Mouse (Mus musculus): ENCODE measurements at regions not wholly inside any gene's neighbourhood (a gene's known extent, or its start where the extent isn't known, plus 50 kb on each side); places are given as distances from the start of the nearest gene placed in this dataset.

GRCm38 (mm10) chr2:74463407-74463806 is 115.8 kb downstream of the Lnpk start:
- Histone ChIP-seq H3K27ac (ENCODE audit: low read length) (no peak overlapping the region), H3K4me2 (ENCODE audit: low read depth, low read length) (no peak overlapping the region), H3K36me3 (ENCODE audit: control insufficient read depth, insufficient read depth) (no peaks in the 10 kb centered on the region), H3K27me3 (ENCODE audit: control insufficient read depth, insufficient read depth, low read length) (no peaks in the 10 kb centered on the region), H3K9ac (ENCODE audit: low read length) (no peak overlapping the region), H3K9me3 (replicated peaks; ENCODE audit: control insufficient read depth, low read length) (no peaks in the 10 kb centered on the region), H3K4me1 (ENCODE audit: control insufficient read depth, insufficient read depth, low read length) (no peaks in the 10 kb centered on the region), H3K4me3 (ENCODE audit: low read length) (no peak overlapping the region)
- no peak for ATAC-seq (replicated peaks; ENCODE audit: extremely low read depth, insufficient read depth, low FRiP score)
- WGBS: 87% methylated on average over 2 of the region's 2 CpGs

DNA sequence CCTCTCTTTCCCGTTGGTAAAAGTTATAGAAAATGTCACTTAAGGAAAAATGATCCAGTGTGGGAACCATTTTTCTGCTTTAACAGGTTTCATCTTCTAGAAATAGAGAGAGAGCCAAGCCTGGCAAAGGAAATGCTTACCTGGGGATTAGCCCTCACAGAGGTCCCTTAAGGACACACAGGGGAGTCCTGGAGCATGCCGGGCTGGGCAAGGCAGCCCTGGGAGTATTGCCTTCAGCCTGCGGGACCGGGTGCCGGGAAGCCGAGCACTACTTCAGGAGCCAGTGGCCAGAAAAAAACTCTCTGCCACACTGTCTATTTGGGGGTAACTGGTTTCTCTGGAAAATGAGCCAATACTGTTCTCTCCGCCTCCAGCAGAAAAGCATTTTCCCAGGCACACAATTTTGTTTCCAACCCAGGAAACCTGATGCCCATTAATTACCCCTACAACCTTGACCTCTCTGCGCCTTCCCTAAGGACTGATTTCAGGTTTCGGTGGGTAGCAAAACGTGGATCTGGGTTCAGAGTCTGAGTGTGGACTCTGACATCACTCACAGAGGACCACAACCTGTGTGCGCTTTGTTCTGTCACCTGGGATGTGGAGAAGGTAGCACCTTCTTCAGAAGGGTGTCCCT is 117.9 kb downstream of the Lnpk start:
- Histone ChIP-seq H3K4me3 (ENCODE audit: low read length) (no peak overlapping the region), H3K36me3 (ENCODE audit: control insufficient read depth, insufficient read depth) (no peaks in the 10 kb centered on the region), H3K27ac (ENCODE audit: low read length) (no peak overlapping the region), H3K27me3 (ENCODE audit: control insufficient read depth, insufficient read depth, low read length) (no peaks in the 10 kb centered on the region), H3K4me2 (ENCODE audit: low read depth, low read length) (no peak overlapping the region), H3K4me1 (ENCODE audit: control insufficient read depth, insufficient read depth, low read length) (no peaks in the 10 kb centered on the region), H3K9me3 (replicated peaks; ENCODE audit: control insufficient read depth, low read length) (no peaks in the 10 kb centered on the region), H3K9ac (ENCODE audit: low read length) (no peak overlapping the region)
- ATAC-seq (replicated peaks; ENCODE audit: extremely low read depth, insufficient read depth, low FRiP score): no peak
- WGBS: 56% methylated on average over 11 of the region's 11 CpGs

GRCm38 (mm10) chr2:74454431-74454830 is 124.8 kb downstream of the Lnpk start:
- 62% methylated on average over 4 of the region's 4 CpGs for WGBS

GRCm38 (mm10) chr2:74452679-74453078 is 126.6 kb downstream of the Lnpk start:
- Histone ChIP-seq H3K9ac (ENCODE audit: low read length) (no peak overlapping the region), H3K4me1 (ENCODE audit: control insufficient read depth, insufficient read depth, low read length) (no peaks in the 10 kb centered on the region), H3K27ac (ENCODE audit: low read length) (no peak overlapping the region), H3K36me3 (ENCODE audit: control insufficient read depth, insufficient read depth) (no peaks in the 10 kb centered on the region), H3K4me2 (ENCODE audit: low read depth, low read length) (no peak overlapping the region), H3K4me3 (ENCODE audit: low read length) (no peak overlapping the region), H3K9me3 (replicated peaks; ENCODE audit: control insufficient read depth, low read length) (no peaks in the 10 kb centered on the region), H3K27me3 (ENCODE audit: control insufficient read depth, insufficient read depth, low read length) (no peaks in the 10 kb centered on the region)
- ATAC-seq (replicated peaks; ENCODE audit: extremely low read depth, insufficient read depth, low FRiP score): no peak
- 84% methylated on average over 1 of the region's 1 CpGs for WGBS

More at GRCm38 (mm10) chr2:74454431-74454830, 124.8 kb downstream of the Lnpk start:
- H3K27ac ChIP-seq (ENCODE audit: low read length): no peak overlapping the region
- no peaks in the 10 kb centered on the region for H3K9me3 ChIP-seq (replicated peaks; ENCODE audit: control insufficient read depth, low read length)
- H3K4me3 ChIP-seq (ENCODE audit: low read length): no peak overlapping the region
- no peaks in the 10 kb centered on the region for H3K36me3 ChIP-seq (ENCODE audit: control insufficient read depth, insufficient read depth)
- no peak overlapping the region for H3K4me2 ChIP-seq (ENCODE audit: low read depth, low read length)
- no peaks in the 10 kb centered on the region for H3K4me1 ChIP-seq (ENCODE audit: control insufficient read depth, insufficient read depth, low read length)
- ATAC-seq (replicated peaks; ENCODE audit: extremely low read depth, insufficient read depth, low FRiP score): no peak
- no peaks in the 10 kb centered on the region for H3K27me3 ChIP-seq (ENCODE audit: control insufficient read depth, insufficient read depth, low read length)
- no peak overlapping the region for H3K9ac ChIP-seq (ENCODE audit: low read length)

DNA sequence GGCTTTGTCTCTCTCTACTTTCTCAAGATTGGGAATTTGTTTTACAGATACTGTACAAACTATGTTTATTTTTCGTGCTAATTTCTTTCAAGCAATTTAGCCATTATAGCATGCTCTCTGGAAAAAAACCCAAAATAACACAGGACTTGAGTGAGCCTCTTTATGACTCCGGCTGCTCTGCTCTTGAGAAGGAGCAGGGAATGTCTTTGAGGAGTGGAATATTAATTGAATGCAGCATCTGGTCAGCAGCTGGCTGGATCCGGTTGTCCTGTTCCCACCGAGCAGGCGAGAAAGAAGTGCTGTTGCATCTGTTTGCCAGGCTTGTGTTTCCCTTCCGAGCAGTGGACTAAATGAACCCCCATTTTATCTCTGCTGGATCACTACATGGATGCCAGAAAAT is 127.7 kb downstream of the Lnpk start:
- Histone ChIP-seq H3K36me3 (ENCODE audit: control insufficient read depth, insufficient read depth) (no peaks in the 10 kb centered on the region), H3K4me1 (ENCODE audit: control insufficient read depth, insufficient read depth, low read length) (no peaks in the 10 kb centered on the region), H3K27me3 (ENCODE audit: control insufficient read depth, insufficient read depth, low read length) (no peaks in the 10 kb centered on the region), H3K4me3 (ENCODE audit: low read length) (no peak overlapping the region), H3K9me3 (replicated peaks; ENCODE audit: control insufficient read depth, low read length) (no peaks in the 10 kb centered on the region), H3K27ac (ENCODE audit: low read length) (no peak overlapping the region), H3K9ac (ENCODE audit: low read length) (no peak overlapping the region), H3K4me2 (ENCODE audit: low read depth, low read length) (no peak overlapping the region)
- WGBS: 50% methylated on average over 6 of the region's 6 CpGs
- ATAC-seq (replicated peaks; ENCODE audit: extremely low read depth, insufficient read depth, low FRiP score): no peak

GRCm38 (mm10) chr2:74451038-74451437 is 128.2 kb downstream of the Lnpk start:
- ATAC-seq (replicated peaks; ENCODE audit: extremely low read depth, insufficient read depth, low FRiP score): no peak
- Histone ChIP-seq H3K4me1 (ENCODE audit: control insufficient read depth, insufficient read depth, low read length) (no peaks in the 10 kb centered on the region), H3K27ac (ENCODE audit: low read length) (no peak overlapping the region), H3K4me2 (ENCODE audit: low read depth, low read length) (no peak overlapping the region), H3K27me3 (ENCODE audit: control insufficient read depth, insufficient read depth, low read length) (no peaks in the 10 kb centered on the region), H3K9me3 (replicated peaks; ENCODE audit: control insufficient read depth, low read length) (no peaks in the 10 kb centered on the region), H3K4me3 (ENCODE audit: low read length) (no peak overlapping the region), H3K9ac (ENCODE audit: low read length) (no peak overlapping the region), H3K36me3 (ENCODE audit: control insufficient read depth, insufficient read depth) (no peaks in the 10 kb centered on the region)
- WGBS: 79% methylated on average over 4 of the region's 4 CpGs

- no peak for ATAC-seq (replicated peaks; ENCODE audit: extremely low read depth, insufficient read depth, low FRiP score)
- 78% methylated on average over 11 of the region's 11 CpGs for WGBS
Observed at GRCm38 (mm10) chr2:74450064-74450765, 129.0 kb downstream of the Lnpk start.

DNA sequence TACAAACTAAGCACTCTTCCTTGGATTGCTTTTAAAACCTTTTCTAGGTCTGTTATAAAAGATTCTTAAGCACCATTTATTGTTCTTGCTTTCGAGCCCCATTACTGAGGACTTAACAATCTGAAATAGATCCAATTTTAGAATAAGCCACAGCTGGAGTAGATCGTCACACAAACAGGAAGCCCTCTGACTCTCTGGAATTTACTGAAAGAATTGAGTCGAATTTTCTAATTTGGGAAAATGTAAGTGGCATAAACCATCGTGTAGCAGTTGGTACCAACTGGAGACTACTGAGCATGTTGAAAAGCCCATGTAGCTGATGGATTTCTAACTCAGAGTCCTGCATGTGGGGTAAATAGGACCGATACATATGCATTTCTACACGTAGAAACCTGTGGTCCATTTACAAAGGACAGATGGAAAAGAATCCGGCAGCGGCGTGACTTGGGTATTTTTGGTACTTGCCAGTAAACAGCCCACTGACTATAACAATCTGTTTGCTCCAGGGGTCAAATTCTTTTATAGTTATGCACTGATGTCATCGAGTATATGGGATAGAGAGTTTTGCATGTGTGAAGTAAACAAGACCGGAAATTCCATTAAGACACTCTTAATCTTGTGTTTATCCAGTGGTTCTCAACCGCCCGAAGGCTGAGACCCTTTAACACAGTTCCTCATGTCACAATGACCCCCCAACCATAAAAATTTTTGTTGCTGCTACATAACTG is 143.9 kb downstream of the Lnpk start:
- H3K27ac ChIP-seq (ENCODE audit: low read length): no peak overlapping the region
- WGBS: 73% methylated on average over 13 of the region's 13 CpGs
- ATAC-seq (replicated peaks; ENCODE audit: extremely low read depth, insufficient read depth, low FRiP score): no peak

More at GRCm38 (mm10) chr2:74450064-74450765, 129.0 kb downstream of the Lnpk start:
- H3K27me3 ChIP-seq (ENCODE audit: control insufficient read depth, insufficient read depth, low read length): no peaks in the 10 kb centered on the region
- no peaks in the 10 kb centered on the region for H3K9me3 ChIP-seq (replicated peaks; ENCODE audit: control insufficient read depth, low read length)
- no peaks in the 10 kb centered on the region for H3K4me1 ChIP-seq (ENCODE audit: control insufficient read depth, insufficient read depth, low read length)
- no peaks in the 10 kb centered on the region for H3K36me3 ChIP-seq (ENCODE audit: control insufficient read depth, insufficient read depth)
- no peak overlapping the region for H3K4me2 ChIP-seq (ENCODE audit: low read depth, low read length)
- no peak overlapping the region for H3K9ac ChIP-seq (ENCODE audit: low read length)
- no peak overlapping the region for H3K27ac ChIP-seq (ENCODE audit: low read length)
- H3K4me3 ChIP-seq (ENCODE audit: low read length): no peak overlapping the region

GRCm38 (mm10) chr2:74426746-74427145 is 152.5 kb downstream of the Lnpk start:
- no peaks in the 10 kb centered on the region for H3K9me3 ChIP-seq (replicated peaks; ENCODE audit: control insufficient read depth, low read length)
- H3K9ac ChIP-seq (ENCODE audit: low read length): no peak overlapping the region
- H3K4me2 ChIP-seq (ENCODE audit: low read depth, low read length): no peak overlapping the region
- no peak overlapping the region for H3K4me3 ChIP-seq (ENCODE audit: low read length)
- H3K27me3 ChIP-seq (ENCODE audit: control insufficient read depth, insufficient read depth, low read length): no peaks in the 10 kb centered on the region
- H3K36me3 ChIP-seq (ENCODE audit: control insufficient read depth, insufficient read depth): no peaks in the 10 kb centered on the region
- ATAC-seq (replicated peaks; ENCODE audit: extremely low read depth, insufficient read depth, low FRiP score): no peak
- WGBS: 74% methylated on average over 15 of the region's 15 CpGs
- H3K27ac ChIP-seq (ENCODE audit: low read length): no peak overlapping the region
- no peaks in the 10 kb centered on the region for H3K4me1 ChIP-seq (ENCODE audit: control insufficient read depth, insufficient read depth, low read length)

More for the DNA sequence above, 143.9 kb downstream of the Lnpk start:
- no peak overlapping the region for H3K4me3 ChIP-seq (ENCODE audit: low read length)
- H3K36me3 ChIP-seq (ENCODE audit: control insufficient read depth, insufficient read depth): no peaks in the 10 kb centered on the region
- H3K9me3 ChIP-seq (replicated peaks; ENCODE audit: control insufficient read depth, low read length): no peaks in the 10 kb centered on the region
- H3K27me3 ChIP-seq (ENCODE audit: control insufficient read depth, insufficient read depth, low read length): no peaks in the 10 kb centered on the region
- H3K9ac ChIP-seq (ENCODE audit: low read length): no peak overlapping the region
- no peak overlapping the region for H3K4me2 ChIP-seq (ENCODE audit: low read depth, low read length)
- no peaks in the 10 kb centered on the region for H3K4me1 ChIP-seq (ENCODE audit: control insufficient read depth, insufficient read depth, low read length)
